Mouse (Mus musculus) layer of hippocampus, postnatal 25 days (tissue): Measurements from ENCODE around the gene Mgme1. TPM values are rescaled to one million over a fixed set of nuclear protein-coding genes. Genes with fewer than 3 reads are reported as not detected.
A peak's percentile ranks its signal among the peaks of the same experiment; 100 is the strongest.

ENCODE experiments used
- DNase-seq, 2 experiments: peaks; one replicate each; pipeline ENCODE4 v3.0.0; 2022; ENCODE audit warnings: mixed read lengths in 2 of 2, low spot score in 1 of 2; ENCODE audit errors: extremely low spot score in 1 of 2
- total RNA-seq, 2 experiments: library from RNA; stranded (reverse); gene quantifications; 2 replicates each; pipeline ENCODE4 v1.2.3; 2021

Gene Mgme1
- 1 to 10 TPM; 4.7 to 5.4 TPM for total RNA-seq

DNA sequence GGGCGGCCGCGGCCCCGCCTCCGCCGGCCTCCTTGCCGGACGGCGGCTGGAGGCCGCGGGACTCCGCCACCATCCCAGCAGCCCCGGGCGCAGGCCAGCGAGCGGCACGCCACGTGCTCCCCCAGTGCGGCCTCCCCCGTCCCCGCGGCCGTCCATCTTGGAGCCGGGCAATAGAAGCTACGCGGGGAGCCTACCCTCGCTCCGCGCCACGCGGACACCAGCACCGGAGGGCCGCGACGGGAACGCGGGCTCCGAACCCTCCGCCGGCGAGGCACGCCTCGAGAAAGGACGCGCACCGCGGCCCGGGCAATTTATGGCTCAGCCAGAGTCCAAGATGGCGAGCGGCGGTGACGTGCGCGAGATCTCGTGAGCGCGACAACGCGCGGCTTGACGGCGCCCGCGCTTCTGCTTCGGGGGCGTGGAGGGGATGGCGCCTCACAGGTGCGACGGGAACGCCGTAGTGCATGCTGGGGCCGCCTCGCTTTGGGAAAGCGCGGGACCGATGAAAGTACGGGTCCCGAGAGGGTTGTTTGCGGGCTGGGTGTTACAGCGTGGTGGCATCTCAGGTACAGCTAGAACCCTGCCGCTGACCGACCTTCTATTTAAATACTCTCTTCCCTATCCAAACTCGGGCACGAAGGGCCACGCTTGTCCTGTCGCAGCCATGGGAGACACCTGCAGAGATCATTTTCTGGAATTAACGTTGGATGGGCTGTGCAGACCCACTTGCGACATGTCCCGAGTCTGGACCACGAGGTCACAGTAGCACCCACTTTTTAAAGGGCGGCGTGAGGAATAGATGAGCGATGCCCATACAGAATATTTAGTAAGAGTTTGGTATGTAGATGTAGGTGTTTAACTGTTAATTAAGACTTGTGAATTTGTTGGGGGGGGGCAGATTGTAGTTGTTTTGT lies at the start of gene Mgme1, which contains the start of gene Snx5:
Gene Mgme1, plus strand, starts transcription at position 157 of the 914 bp plus-strand sequence.
Gene Snx5, minus strand, starts transcription at position 400 of the 914 bp plus-strand sequence.
- peak; percentile 85 to 97 for DNase-seq

DNA sequence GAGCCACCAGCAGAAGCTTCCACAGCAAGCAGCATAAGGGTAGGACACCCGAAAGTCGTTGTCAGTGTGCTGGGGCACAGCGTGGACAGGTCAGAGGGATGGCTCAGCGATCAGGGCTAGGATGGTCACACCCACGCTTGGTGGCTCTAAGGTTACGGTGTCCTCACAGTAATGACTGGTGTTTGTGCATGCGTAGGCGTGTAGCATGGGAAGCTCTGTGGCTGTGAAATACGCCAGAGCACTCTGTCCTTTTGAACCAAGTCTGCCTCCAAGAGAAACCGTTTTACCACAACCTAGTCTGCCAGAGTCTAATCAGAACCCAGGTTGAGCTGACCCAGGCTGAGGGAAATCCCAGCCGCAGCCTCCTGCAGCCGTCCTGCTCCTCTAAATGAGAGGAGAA lies 46.1 kb upstream of the Mgme1 start:
- DNase-seq = no peak

DNA sequence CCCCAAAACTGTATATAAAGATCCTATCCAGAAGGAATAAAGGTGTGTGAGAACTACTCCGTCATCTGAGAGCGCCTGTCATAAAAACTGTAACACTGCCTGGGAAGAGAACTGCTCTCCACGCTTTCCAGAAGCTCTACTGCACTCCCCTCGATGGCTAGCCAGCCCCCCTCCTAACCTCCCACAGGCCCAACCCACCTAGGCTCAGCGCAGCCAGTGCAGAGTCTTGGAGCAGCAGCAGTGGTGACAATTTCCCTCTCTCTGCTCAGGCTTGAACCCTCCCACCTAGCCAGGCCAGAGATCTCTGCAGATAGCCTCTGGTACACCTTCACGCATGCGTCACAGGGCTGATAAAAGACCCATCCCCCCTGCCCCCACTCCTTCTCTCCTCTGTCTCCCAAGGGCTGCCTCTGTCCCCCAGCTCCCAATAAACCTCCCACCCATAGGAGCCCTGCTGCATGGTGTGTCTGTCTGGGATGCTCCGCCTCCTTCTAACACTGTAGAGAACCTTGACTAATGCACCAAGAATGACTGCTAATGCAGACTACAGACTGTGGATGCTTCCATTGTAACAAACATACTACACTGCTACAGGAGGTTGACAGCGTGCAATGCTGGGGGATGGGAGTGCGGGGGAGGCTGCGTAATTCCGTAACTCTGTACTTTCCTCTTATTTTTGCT lies 43.4 kb upstream of the Mgme1 start:
- DNase-seq = no peak

DNA sequence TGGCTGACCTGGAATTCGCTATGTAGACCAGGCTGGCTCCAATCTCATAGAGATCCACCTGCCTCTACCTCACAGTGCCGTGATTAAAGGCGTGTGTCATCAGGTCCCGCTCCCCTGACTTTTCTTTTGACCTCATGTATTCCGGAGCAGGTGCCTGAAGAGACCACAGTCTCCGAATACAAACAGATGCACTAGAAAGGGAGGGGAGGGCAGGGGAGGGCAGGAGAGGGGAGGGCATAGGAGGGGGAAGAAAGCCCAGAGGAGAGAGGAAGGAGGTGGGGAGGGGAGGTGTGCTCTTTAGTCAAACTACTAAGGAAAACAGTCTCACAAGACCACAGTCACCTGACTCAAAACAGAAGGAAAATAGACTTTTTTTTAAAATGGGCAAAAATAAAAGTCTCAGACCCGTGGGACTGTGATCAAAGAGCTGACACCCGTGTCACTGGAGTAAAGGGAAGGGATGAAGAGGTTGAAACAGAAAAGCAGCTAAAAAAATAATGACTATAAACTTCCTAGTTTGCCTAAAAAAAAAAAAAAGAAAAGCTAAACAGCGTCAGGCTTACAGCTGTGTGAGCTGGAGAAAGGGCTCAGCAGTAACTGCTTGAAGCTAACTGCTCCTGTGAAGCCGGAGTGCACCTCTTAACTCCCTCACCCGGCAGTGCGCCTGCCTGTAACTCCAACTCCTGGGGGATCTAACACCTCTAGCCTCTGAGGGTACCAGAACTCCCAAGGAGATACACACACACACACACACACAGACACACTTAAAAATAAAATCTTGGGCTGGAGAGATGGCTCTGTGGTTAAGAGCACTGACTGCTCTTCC lies 41.7 kb upstream of the Mgme1 start:
- DNase-seq = no peak

DNA sequence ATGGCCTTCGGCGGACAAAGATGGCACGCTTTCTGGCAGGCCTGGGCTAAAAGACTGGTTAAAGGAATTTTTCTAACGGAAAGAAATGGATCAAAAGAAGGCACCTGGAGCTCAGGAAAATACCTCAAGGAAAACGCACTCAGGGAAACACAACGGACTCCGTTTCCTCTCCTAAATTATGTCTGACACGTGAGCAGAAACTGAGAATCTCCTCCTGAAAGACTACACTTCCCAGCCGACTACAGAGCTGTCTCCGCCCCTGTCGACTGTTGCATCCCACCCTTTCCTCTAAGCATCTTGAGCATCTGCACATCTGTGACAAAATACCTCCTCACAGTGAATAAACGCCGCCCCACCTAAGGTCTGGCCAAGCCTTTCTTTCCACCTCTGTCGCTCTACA lies 40.8 kb upstream of the Mgme1 start:
- DNase-seq = no peak

DNA sequence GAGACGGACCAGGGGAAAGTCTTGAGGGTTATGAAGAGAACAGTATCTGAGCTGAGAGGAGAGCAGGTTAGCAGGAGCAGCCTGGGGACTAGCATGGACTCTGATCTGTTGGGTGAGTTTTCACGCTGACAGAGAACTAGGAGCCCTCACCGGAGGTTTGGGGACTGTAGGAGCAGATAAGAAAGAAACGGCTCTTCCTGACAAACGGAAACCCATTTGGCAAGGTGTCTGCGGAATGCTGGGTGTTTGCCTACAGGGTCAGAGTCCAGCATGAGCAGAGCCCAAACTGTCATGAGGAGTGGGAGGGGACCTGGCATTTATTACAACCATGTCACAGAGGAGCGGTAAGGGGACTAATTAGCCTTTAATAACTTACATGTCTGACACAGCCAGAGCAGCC lies 40.0 kb upstream of the Mgme1 start:
- DNase-seq = no peak

DNA sequence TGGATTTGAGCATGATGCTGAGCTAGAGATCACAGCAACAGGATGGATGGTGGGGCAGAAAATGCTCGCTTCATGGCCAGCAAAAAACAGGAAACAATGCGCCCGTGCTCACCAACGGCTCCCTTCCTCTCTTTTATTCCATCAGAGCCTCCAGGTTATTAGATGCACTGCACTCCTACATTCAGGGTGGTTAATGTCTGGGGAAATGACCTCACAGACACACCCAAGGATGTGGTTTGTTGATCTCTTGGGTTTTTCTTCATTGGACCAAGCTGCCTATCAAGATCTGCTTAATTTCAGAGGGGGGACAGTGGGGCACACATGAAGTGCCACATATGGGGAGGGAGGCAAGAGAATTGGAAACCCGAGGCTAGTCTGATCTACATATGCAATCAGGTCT lies 39.3 kb upstream of the Mgme1 start:
- DNase-seq = no peak

DNA sequence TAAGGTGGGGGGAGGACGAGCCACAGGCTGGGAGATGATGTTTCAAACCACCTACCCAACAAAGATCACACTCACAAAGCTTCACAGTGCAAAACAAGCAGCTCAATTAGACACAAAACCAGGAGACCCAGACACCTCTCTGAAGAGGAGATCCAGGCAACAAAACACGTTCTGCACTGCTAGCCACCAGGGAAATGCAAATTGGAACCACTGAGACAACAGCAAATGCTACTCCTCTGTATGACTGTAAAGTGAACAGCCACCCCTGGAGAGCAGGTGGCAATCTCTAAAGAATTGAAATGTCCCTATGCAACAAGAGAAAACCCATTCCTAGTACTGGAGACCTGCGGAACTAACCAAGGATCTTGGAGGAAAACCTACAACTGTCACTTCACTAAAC lies 36.9 kb upstream of the Mgme1 start:
- DNase-seq = no peak

DNA sequence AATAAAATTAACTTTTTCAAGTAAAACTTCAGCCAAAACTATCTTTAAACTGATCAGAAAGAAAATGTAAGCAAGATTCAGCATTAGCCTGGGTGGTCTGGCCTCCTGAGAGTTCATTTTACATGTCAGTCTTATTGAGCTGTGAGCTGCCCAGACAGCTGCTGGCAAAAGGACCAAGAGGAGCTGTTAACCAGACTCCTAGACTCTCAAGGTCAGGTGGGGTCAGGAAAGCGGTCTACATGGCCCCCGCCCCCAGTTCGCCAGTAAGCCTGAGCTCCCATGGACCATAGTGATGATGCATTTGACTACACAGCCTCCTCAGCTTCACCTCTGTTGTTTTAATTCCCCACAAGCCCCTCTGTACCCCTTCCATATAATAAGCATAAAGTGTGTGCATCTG lies 34.7 kb upstream of the Mgme1 start:
- no peak for DNase-seq

DNA sequence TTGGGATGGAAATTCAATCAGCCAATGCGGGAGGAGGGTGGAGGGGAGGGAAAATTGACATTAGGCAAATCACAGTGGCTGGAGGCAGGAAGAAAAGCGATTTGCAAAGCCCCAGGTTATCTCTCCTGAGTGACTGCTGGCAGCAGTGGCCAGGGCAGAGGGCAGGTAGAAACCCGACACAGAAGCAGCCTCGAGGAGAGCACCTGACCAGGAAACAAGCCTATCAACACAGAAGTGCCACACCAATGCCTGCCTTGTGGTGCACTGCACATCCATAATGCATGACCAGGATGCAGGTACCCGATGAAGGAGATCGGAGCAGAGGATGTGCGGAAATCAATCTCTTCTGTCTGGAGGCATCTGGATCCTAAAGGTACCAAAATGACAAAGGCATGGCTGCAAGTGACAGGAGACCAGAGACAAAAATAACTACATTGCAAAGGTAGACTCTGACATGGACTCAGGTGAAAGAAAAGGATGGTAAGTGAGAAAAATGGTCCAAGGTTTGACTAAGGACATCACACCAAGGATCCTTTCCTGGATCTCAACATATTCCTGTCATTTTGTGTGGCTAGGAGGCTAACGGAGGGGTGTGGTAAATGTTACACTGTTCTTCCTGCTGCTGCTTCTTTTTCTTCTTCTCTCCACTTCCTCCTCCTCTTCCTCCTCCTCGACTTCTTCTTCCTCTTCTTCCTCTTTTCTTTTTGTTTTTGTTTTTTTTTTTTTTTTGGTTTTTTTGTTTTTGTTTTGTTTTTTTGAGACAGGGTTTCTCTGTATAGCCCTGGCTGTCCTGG lies 33.5 kb upstream of the Mgme1 start:
- DNase-seq = no peak

DNA sequence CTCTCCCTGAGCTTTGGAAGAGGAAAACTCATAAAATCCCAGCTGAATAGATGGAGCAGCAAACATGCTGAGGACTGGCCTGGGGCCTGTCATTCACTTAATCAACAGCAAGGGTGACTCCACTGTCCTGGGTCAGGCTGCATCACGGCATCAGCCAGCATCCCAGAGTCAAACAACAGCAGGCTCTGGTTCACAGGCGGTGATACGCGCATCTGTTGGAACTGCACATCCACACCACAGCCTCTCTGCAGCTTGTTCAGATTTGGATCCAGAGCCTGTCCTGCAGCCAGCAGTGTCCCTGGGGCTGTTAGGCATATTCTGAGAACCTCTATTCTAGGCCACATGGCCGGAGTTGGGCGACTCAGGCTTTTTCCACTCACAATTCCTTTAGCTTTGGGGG lies 32.1 kb upstream of the Mgme1 start:
- no peak for DNase-seq

DNA sequence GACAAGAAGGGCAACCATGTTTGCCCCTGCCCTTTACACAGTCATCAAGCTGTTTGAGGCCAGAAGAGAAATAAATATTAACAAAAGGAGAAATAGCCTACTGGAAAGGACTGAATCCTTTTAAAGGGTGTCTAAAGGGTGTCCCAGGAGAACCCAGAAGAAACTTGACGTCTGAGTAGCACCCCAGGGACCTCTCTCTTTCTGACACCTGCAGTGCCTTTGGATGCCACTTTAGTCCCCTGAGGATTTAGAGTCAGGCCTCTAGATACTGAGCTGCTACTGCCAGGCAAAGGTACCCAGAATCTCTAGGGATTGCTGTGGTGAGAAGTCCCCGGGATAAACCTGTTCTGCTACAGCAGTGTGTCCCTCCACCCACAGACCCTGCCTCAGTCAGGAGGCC lies 31.1 kb upstream of the Mgme1 start:
- no peak for DNase-seq

DNA sequence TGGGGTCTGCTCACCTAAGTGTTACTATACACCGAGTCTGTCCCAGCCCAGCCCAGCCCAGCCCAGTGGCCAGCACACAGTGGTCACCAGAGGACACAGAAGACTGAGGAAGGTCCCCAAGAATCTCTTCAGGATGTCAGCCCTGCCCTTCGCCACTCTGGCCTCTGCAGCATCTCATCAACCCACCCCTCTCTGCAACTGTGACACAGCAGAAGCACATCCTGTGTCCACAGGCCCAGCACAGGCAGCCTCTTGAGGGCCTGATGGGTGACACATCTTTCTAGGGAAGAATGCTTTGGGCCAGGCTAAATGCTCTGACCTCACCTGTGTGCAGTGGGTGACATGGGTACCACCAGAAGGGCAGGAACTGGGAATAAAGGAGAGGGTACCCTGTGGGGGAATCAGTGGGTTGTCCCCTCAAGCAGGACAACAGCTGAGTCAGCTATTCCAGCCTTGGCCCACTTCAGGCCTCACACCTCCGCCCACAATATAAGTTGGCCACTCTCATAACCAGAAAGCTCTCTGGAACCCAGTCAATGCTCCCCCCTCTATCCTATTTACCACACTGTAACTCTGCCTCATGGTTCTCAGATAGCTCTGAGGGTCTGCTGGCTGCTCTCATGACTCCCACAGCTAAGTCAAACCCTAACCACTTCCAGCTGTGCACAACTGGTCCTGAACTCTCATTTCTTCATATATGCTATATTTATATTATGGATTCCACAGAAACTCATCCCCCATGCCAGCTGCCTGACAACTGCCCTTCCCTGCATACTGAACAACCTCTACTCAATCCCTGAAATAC lies 30.2 kb upstream of the Mgme1 start:
- DNase-seq = no peak

DNA sequence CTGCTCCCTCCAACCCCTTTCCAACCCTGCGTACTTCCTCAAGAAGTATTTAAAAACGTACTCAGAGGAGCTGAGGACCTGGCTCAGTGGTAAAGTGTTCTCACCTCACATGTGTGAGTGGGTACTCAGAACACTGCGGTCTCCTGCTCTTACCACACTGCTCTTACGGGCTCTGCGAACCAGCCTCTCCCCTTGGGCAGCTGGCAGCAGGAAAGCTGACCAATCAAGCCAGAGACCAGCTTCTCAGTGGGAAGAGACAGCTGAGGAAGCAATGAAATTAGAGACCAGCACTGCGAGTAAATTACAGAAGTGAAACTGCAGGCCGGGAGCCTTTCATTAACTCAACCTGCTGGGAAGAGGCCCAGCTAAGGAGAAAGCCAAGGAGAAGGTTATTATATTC lies 25.0 kb upstream of the Mgme1 start:
- no peak for DNase-seq

DNA sequence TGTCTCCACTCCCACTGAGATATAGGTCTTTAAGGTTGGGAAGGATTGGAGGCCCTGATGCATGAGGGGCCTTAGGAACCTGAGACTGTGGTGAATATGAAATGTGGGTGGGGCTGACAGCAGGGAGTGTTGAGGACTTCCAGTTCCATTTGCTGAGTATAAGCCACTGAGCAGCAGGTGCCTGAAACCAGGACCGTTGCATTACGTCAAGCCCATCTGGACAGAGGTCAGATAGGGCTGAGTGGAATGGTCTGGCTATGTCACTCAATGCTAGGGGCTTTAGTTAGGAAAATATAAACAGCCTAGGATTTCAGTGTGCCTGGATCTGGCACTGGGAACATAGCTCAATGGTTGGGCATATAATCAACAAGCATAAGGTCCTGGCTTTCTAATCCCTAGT lies 24.2 kb upstream of the Mgme1 start:
- DNase-seq = no peak

DNA sequence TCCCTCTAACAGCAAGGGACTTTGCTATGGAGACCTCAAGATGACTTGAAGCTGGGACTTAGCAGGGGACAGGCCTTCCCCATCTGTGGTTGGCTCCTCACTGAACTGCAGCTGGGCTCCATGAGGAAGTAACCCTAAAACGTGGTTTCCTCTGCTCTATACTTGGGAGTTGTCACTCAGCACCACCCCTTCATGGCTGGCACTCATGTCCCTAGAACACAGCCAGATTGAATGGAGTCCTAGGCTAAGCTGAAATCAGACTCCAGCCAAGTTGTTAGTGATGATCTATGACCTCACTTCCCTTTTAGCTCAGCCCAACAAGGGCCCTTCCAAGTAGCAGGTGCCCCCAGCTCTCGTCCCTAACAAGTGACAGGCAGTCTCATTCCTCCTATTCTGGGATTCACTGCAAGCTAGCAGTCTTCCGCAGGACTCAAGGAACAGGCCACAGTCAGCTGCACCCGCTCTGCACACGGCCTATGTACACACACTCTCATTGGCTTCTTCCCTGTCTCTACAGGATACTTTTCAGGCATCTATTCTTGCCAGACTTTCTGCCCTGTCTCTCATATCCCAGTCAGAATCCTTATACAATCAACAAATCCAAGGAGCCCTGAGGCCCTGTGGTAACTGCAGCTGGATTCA lies 23.0 kb upstream of the Mgme1 start:
- DNase-seq = no peak

DNA sequence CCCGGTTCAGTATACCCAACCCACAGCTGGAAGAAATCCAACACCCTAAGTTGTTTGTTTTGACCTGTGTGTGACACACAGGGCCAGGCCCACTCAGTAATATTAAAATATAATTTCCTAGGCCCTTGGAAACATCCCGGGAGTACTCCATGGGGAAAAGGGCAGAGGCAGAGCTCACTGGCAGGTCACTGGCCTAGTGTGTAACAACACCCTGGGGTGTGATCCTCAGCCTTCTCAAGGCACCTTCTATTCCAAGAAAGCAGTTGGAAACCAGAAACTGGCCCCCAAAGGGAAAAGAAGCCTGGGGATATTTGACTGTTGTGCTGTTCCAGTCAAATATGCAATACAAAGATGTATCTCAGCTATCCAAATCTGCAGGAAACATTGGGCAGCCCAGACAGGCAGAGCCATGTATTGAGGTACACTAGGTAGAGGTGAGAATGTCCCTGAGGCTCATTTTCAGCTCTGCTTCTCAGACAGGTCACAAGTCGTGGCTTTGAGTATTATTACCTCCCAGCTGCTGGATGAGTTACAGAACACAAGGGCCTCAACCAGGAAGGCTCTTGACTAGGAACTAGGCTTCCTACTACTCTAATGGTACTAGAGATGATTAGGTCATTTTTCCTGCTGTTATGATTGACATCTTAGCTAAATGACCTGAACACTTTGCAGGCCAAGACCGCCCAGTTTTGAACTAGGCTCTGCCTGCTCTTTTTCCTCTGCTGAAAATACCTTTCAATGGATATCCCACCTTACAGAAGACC lies 21.7 kb upstream of the Mgme1 start:
- DNase-seq = no peak

DNA sequence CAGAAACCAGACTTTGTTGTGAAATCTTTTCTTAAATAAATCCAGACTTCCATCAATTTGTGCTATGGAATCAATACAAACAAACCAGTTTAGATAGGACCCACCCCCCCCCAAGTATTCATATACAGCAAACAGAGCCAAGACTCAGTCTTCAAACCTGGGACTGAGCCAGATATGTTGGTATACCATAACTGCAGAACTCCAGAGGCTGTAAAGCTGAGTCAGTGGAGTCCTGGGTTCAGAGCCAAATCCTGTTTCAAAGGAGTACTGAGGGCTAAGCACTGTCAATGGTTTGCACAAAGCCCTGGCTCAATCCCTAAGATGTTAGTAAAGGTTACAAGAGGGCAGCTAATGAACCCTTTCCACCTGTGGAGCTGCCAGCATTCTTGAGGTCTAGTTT lies 20.4 kb upstream of the Mgme1 start:
- DNase-seq = no peak
